25 mouse cellular contexts compared by ENCODE assay signal in the genomic region with DNA sequence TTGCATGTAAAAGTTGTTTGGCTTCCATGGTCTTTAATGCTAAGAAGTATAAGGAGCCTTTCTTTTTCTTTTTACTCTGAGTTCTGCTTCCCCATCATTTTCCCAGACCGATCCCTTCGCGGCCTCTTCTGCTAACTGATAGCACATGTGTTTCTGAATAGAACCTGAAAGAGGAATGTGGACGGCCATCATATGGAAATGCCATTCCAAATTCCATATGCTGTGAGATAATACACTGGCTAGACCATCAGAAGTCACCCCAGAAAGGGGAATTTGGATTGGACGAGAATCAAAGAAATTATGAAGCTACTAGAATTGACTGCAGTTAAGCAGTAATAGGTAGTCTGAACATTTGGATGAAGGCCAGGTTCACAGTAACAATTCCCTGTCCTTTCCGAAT.
DNase-seq lines count a peak whose midpoint lies in the region; ATAC-seq and TF ChIP-seq lines count a peak whose summit lies in the region.
"Had no signal": no experiment of that assay in that cellular context is flagged by ENCODE, and none has a peak within 500 bp of the region (broad histone marks: within the 10 kb centered on the region; RNA-seq: fewer than 3 reads in every experiment).

No protein-coding gene starts in this region.

- H3K27ac ChIP-seq in heart, embryonic 14.5 days (replicated peaks in 1 of 2; ENCODE audit: control insufficient read depth in 1 of 2, insufficient read depth in 1 of 2, low read depth in 2 of 2, low read length in 2 of 2), result no peak overlapping the region
- peak overlapping the region; percentile 42 for H3K27ac ChIP-seq in embryonic facial prominence, embryonic 14.5 days (replicated peaks; ENCODE audit: low read depth, low read length)
- peak overlapping the region; percentile 48; the same call in 1 of the 2 replicates for H3K27ac ChIP-seq in limb, embryonic 14.5 days (replicated peaks; ENCODE audit: low read depth, low read length)
- H3K27ac ChIP-seq in forebrain, embryonic 15.5 days (replicated peaks), result no peak overlapping the region
- H3K27ac ChIP-seq: heart, embryonic 15.5 days; intestine, embryonic 15.5 days; kidney, embryonic 15.5 days; liver, embryonic 12.5 days; midbrain, embryonic 13.5 days had no signal

- peaks cover 3 to 11% of the 10 kb centered on the region in 2 experiments for H3K4me1 ChIP-seq in heart, embryonic 14.5 days (ENCODE audit: control insufficient read depth in 2 of 2, insufficient read depth in 2 of 2, low read length in 2 of 2)
- H3K4me1 ChIP-seq in embryonic facial prominence, embryonic 14.5 days (ENCODE audit: control insufficient read depth, insufficient read depth, low read length), result peaks cover 10% of the 10 kb centered on the region; the same call in 1 of the 2 replicates
- H3K4me1 ChIP-seq in limb, embryonic 14.5 days (ENCODE audit: control insufficient read depth, insufficient read depth, low read length), result 0 out of 2 replicates have a peak, but pooled peaks cover 5% of the 10 kb centered on the region
- H3K4me1 ChIP-seq in forebrain, embryonic 15.5 days, result peaks cover 2% of the 10 kb centered on the region
- H3K4me1 ChIP-seq: intestine, embryonic 15.5 days; kidney, embryonic 15.5 days; liver, embryonic 12.5 days; midbrain, embryonic 13.5 days had no signal

- intact Hi-C loops in heart, postnatal 10 days (cut with DNase I), result loop anchor here (1.0 kb wide), 1 partner anchor 26 kb away; no protein-coding TSS in a partner anchor

- no peaks in the 10 kb centered on the region for H3K27me3 ChIP-seq in heart, embryonic 14.5 days (ENCODE audit: control insufficient read depth, insufficient read depth, low read length)
- H3K27me3 ChIP-seq in embryonic facial prominence, embryonic 14.5 days (replicated peaks; ENCODE audit: control insufficient read depth, insufficient read depth, low read length), result no peaks in the 10 kb centered on the region
- no peaks in the 10 kb centered on the region for H3K27me3 ChIP-seq in limb, embryonic 14.5 days (ENCODE audit: control insufficient read depth, insufficient read depth, low read length)
- H3K27me3 ChIP-seq in forebrain, embryonic 15.5 days, result no peaks in the 10 kb centered on the region
- H3K27me3 ChIP-seq: CH12.LX; heart, embryonic 15.5 days; intestine, embryonic 15.5 days; kidney, embryonic 15.5 days; liver, embryonic 12.5 days; midbrain, embryonic 13.5 days had no signal

- H3K36me3 ChIP-seq in heart, embryonic 14.5 days (ENCODE audit: control insufficient read depth, insufficient read depth, low read length), result no peaks in the 10 kb centered on the region
- H3K36me3 ChIP-seq in embryonic facial prominence, embryonic 14.5 days (ENCODE audit: control insufficient read depth, insufficient read depth, low read length), result no peaks in the 10 kb centered on the region
- no peaks in the 10 kb centered on the region for H3K36me3 ChIP-seq in limb, embryonic 14.5 days (ENCODE audit: control insufficient read depth, insufficient read depth, low read length)
- H3K36me3 ChIP-seq in forebrain, embryonic 15.5 days, result no peaks in the 10 kb centered on the region
- H3K36me3 ChIP-seq: forebrain, embryonic 10.5 days; G1E; heart, embryonic 15.5 days; intestine, embryonic 15.5 days; liver, embryonic 12.5 days; midbrain, embryonic 13.5 days had no signal

- no peak overlapping the region for H3K9ac ChIP-seq in heart, embryonic 14.5 days (ENCODE audit: low read length)
- no peak overlapping the region for H3K9ac ChIP-seq in embryonic facial prominence, embryonic 14.5 days (ENCODE audit: low read depth, low read length)
- no peak overlapping the region for H3K9ac ChIP-seq in limb, embryonic 14.5 days (ENCODE audit: low read depth, low read length, severe bottlenecking)
- H3K9ac ChIP-seq in forebrain, embryonic 15.5 days (replicated peaks), result no peak overlapping the region
- H3K9ac ChIP-seq: heart, embryonic 15.5 days; intestine, embryonic 15.5 days; kidney, embryonic 15.5 days; liver, embryonic 12.5 days; midbrain, embryonic 13.5 days had no signal

- H3K4me2 ChIP-seq in heart, embryonic 14.5 days (ENCODE audit: low read length), result peak overlapping the region; percentile 21; the same call in 1 of the 2 replicates
- no peak overlapping the region for H3K4me2 ChIP-seq in embryonic facial prominence, embryonic 14.5 days (ENCODE audit: low read depth, low read length)
- no peak overlapping the region for H3K4me2 ChIP-seq in limb, embryonic 14.5 days (replicated peaks; ENCODE audit: low read depth, low read length, severe bottlenecking)
- H3K4me2 ChIP-seq in forebrain, embryonic 15.5 days (replicated peaks), result no peak overlapping the region
- H3K4me2 ChIP-seq: heart, embryonic 15.5 days; intestine, embryonic 15.5 days; kidney, embryonic 15.5 days; liver, embryonic 12.5 days; midbrain, embryonic 13.5 days had no signal

- no peak overlapping the region for H3K4me3 ChIP-seq in heart, embryonic 14.5 days (ENCODE audit: control insufficient read depth in 1 of 2, insufficient read depth in 1 of 2, low read depth in 1 of 2, low read length in 2 of 2)
- H3K4me3 ChIP-seq in embryonic facial prominence, embryonic 14.5 days (ENCODE audit: low read depth, low read length), result no peak overlapping the region
- no peak overlapping the region for H3K4me3 ChIP-seq in limb, embryonic 14.5 days (replicated peaks; ENCODE audit: low read length)
- H3K4me3 ChIP-seq in forebrain, embryonic 15.5 days, result no peak overlapping the region
- H3K4me3 ChIP-seq: forebrain, embryonic 10.5 days; heart, embryonic 15.5 days; intestine, embryonic 15.5 days; kidney, embryonic 15.5 days; liver, embryonic 12.5 days; midbrain, embryonic 13.5 days had no signal

- ATAC-seq in heart, embryonic 14.5 days (ENCODE audit: insufficient number of reproducible peaks, insufficient read depth, low FRiP score, low read depth), result no peak
- ATAC-seq in embryonic facial prominence, embryonic 14.5 days (ENCODE audit: low read depth), result peak; percentile 53; the same call in 1 of the 2 replicates
- peak; percentile 88 for ATAC-seq in limb, embryonic 14.5 days (ENCODE audit: low FRiP score, low read depth)
- ATAC-seq in forebrain, embryonic 15.5 days (replicated peaks), result no peak
- ATAC-seq: hindbrain, embryonic 16.5 days; intestine, embryonic 15.5 days; liver, embryonic 12.5 days; midbrain, embryonic 13.5 days had no signal

- H3K9me3 ChIP-seq in heart, embryonic 14.5 days (ENCODE audit: control insufficient read depth, low read length), result no peaks in the 10 kb centered on the region
- no peaks in the 10 kb centered on the region for H3K9me3 ChIP-seq in embryonic facial prominence, embryonic 14.5 days (ENCODE audit: control insufficient read depth, low read length)
- H3K9me3 ChIP-seq in limb, embryonic 14.5 days (ENCODE audit: control insufficient read depth, low read length), result no peaks in the 10 kb centered on the region
- H3K9me3 ChIP-seq in forebrain, embryonic 15.5 days, result no peaks in the 10 kb centered on the region
- H3K9me3 ChIP-seq: forebrain, embryonic 10.5 days; G1E; heart, embryonic 15.5 days; intestine, embryonic 15.5 days; kidney, embryonic 15.5 days; liver, embryonic 12.5 days; midbrain, embryonic 13.5 days had no signal

- no peak for TF ChIP-seq POLR2A in limb, embryonic 14.5 days (IDR thresholded peaks at IDR 0.05; ENCODE audit: borderline replicate concordance, extremely low read depth, insufficient read depth, insufficient read length)

- WGBS in heart, embryonic 14.5 days, result 20% methylated on average over 6 of the region's 6 CpGs
- 29% methylated on average over 6 of the region's 6 CpGs for WGBS in embryonic facial prominence, embryonic 14.5 days
- WGBS in limb, embryonic 14.5 days, result 37% methylated on average over 6 of the region's 6 CpGs
- WGBS in forebrain, embryonic 15.5 days, result 72% methylated on average over 6 of the region's 6 CpGs

- no peak for DNase-seq in heart, postnatal 10 days
- peak; percentile 11 for DNase-seq in embryo, embryonic 11.5 days (ENCODE audit: low read depth, low spot score)
- DNase-seq in embryonic facial prominence, embryonic 14.5 days (ENCODE audit: low spot score), result peak; percentile 74
- DNase-seq in limb, embryonic 14.5 days (ENCODE audit: low spot score), result peak; percentile 80
- no peak for DNase-seq in spleen, postnatal 14 days (ENCODE audit: low spot score in 2 of 2)
- DNase-seq in kidney, adult 9 months, result no peak
- DNase-seq: adrenal gland, adult 8-10 months; B cell, adult 2 months; cerebellum, adult 11-12 months; cerebellum, postnatal 10 days; gastrocnemius, postnatal 14 days; heart, adult 18-20 months; kidney, postnatal 36 days; lung, adult 2 months had no signal

Comparison
In these comparisons a context has a peak if more than half of its experiments do, and no peak if none do; other contexts are left out.
1. ATAC-seq: peak in embryonic facial prominence, embryonic 14.5 days (single experiment) and limb, embryonic 14.5 days (single experiment); none in heart, embryonic 14.5 days (single experiment) and forebrain, embryonic 15.5 days (single experiment).
2. H3K27ac ChIP-seq: peak in embryonic facial prominence, embryonic 14.5 days (single experiment) and limb, embryonic 14.5 days (single experiment); none in heart, embryonic 14.5 days (0 of 2) and forebrain, embryonic 15.5 days (single experiment).
3. DNase-seq: peak in embryo, embryonic 11.5 days (single experiment), embryonic facial prominence, embryonic 14.5 days (single experiment) and limb, embryonic 14.5 days (single experiment); none in heart, postnatal 10 days (0 of 2), spleen, postnatal 14 days (0 of 2) and kidney, adult 9 months (single experiment).